Mouse (Mus musculus) small intestine, adult 2 months (tissue): Measurements from ENCODE around the gene B9d2. TPM values are rescaled to one million over a fixed set of nuclear protein-coding genes. Genes with fewer than 3 reads are reported as not detected.

Experiments used
- H3K27ac ChIP-seq: fragments of 200-500 bp; 2 replicates; pipeline ENCODE4 v1.5.1; 2012; ENCODE audit warnings: low read depth, low read length, control low read depth, inconsistent platforms; ENCODE audit not compliant: insufficient read depth
- H3K27me3 ChIP-seq: fragments of 200-500 bp; 2 replicates; pipeline ENCODE4 v1.6.1; 2012; ENCODE audit warnings: mild to moderate bottlenecking, moderate library complexity, low read length, inconsistent platforms; ENCODE audit not compliant: control insufficient read depth, insufficient read depth
- H3K36me3 ChIP-seq: fragments of 200-500 bp; 2 replicates; pipeline ENCODE4 v1.6.1; 2012; ENCODE audit warnings: mild to moderate bottlenecking, low read length, control low read depth, inconsistent platforms; ENCODE audit not compliant: control insufficient read depth, insufficient read depth
- H3K4me1 ChIP-seq: fragments of 200-500 bp; 2 replicates; pipeline ENCODE4 v1.6.1; 2012; ENCODE audit warnings: low read length, inconsistent platforms, mixed read lengths; ENCODE audit not compliant: control insufficient read depth, insufficient read depth, insufficient read length
- H3K4me3 ChIP-seq: fragments of 200-500 bp; 2 replicates; pipeline ENCODE4 v1.5.1; 2012; ENCODE audit warnings: low read depth, mild to moderate bottlenecking, control low read depth, inconsistent platforms, low read length, moderate library complexity
- CTCF ChIP-seq: fragments of 200-500 bp; IDR thresholded peaks from 2 replicates; pipeline ENCODE4 v1.5.1; 2012; ENCODE audit warnings: low read depth, mild to moderate bottlenecking, control low read depth, inconsistent platforms, low read length, moderate library complexity, mixed read lengths; ENCODE audit not compliant: insufficient replicate concordance, insufficient read length; ENCODE audit errors: extremely low read depth
- POLR2A ChIP-seq: fragments of 200-500 bp; IDR thresholded peaks from 2 replicates; pipeline ENCODE4 v1.6.1; 2012; ENCODE audit warnings: low read depth, mild to moderate bottlenecking, control low read depth, inconsistent platforms, low read length, moderate library complexity
- WGBS: fragments of 180-500 bp; shearing (Covaris S2); methylation state at CpG from one replicate; pipeline ENCODE4 v1.1.7; 2018; 5-methylcytosine and 5-hydroxymethylcytosine counted together
- polyA plus RNA-seq: library from polyadenylated mRNA; depleted of rRNA; stranded (reverse); fragments of >200 nt; gene quantifications from 2 replicates; pipeline ENCODE4 v1.2.3, GENCODE M21; 2012

Gene B9d2
- polyA plus RNA-seq, 1 experiment, result 33.2 TPM

GRCm38 (mm10) chr7:25658657-25659472 is 21.7 kb upstream of the B9d2 start, which contains the start of the genes Bckdha and Exosc5:
Gene Bckdha (minus strand): TSS chr7:25658981.
Gene Exosc5 (plus strand): TSS chr7:25659164.
- peaks cover 3% of the 10 kb centered on the region for H3K36me3 ChIP-seq
- H3K4me1 ChIP-seq, result peaks cover 7% of the 10 kb centered on the region; the same call in 1 of the 2 replicates
- H3K4me3 ChIP-seq, result peak within 1 kb of the TSS; percentile 84
- WGBS, result under 1% methylated on average over 49 of the region's 50 CpGs
- TF ChIP-seq CTCF (no peak), POLR2A (peak; percentile 31; the same call in 1 of the 2 replicates)
- H3K27ac ChIP-seq, result peak within 1 kb of the TSS; percentile 79
- no peaks in the 10 kb centered on the region for H3K27me3 ChIP-seq

- Histone ChIP-seq H3K36me3 (peaks cover 31% of the 10 kb centered on the region), H3K27me3 (no peaks in the 10 kb centered on the region), H3K4me3 (no peak overlapping the region), H3K4me1 (no peaks in the 10 kb centered on the region; the same call in 1 of the 2 replicates), H3K27ac (no peak overlapping the region)
- TF ChIP-seq CTCF (no peak), POLR2A (no peak)
- WGBS, result 94% methylated on average over 8 of the region's 8 CpGs
Measured at GRCm38 (mm10) chr7:25666381-25666780, 14.2 kb upstream of the B9d2 start.

- H3K36me3 ChIP-seq, result peaks cover 26% of the 10 kb centered on the region
- H3K27ac ChIP-seq, result no peak overlapping the region
- H3K4me1 ChIP-seq, result no peaks in the 10 kb centered on the region; the same call in 1 of the 2 replicates
- peaks cover 4% of the 10 kb centered on the region; the same call in 1 of the 2 replicates for H3K27me3 ChIP-seq
- WGBS, result 83% methylated on average over 10 of the region's 10 CpGs
- TF ChIP-seq CTCF (no peak), POLR2A (no peak)
- H3K4me3 ChIP-seq, result no peak overlapping the region
Measured at GRCm38 (mm10) chr7:25669158-25669557, 11.4 kb upstream of the B9d2 start.

GRCm38 (mm10) chr7:25669631-25670030 is 10.9 kb upstream of the B9d2 start:
- peaks cover 5% of the 10 kb centered on the region for H3K27me3 ChIP-seq
- no peak overlapping the region for H3K4me3 ChIP-seq
- H3K27ac ChIP-seq, result no peak overlapping the region
- H3K36me3 ChIP-seq, result peaks cover 22% of the 10 kb centered on the region; the same call in 1 of the 2 replicates
- TF ChIP-seq CTCF (no peak), POLR2A (no peak)
- 84% methylated on average over 9 of the region's 9 CpGs for WGBS
- no peaks in the 10 kb centered on the region; the same call in 1 of the 2 replicates for H3K4me1 ChIP-seq

- H3K4me3 ChIP-seq, result no peak overlapping the region
- H3K36me3 ChIP-seq, result peaks cover 20% of the 10 kb centered on the region; the same call in 1 of the 2 replicates
- WGBS, result 87% methylated on average over 4 of the region's 4 CpGs
- no peak overlapping the region for H3K27ac ChIP-seq
- TF ChIP-seq CTCF, result no peak
- no peak for TF ChIP-seq POLR2A
- peaks cover 4% of the 10 kb centered on the region for H3K4me1 ChIP-seq
- peaks cover 9% of the 10 kb centered on the region for H3K27me3 ChIP-seq
Measured at GRCm38 (mm10) chr7:25670096-25670495, 10.5 kb upstream of the B9d2 start.

GRCm38 (mm10) chr7:25671686-25672085 is 8.9 kb upstream of the B9d2 start:
- TF ChIP-seq CTCF (no peak), POLR2A (no peak)
- whole genome bisulfite sequencing, result 49% methylated on average over 2 of the region's 2 CpGs
- H3K4me3 ChIP-seq, result no peak overlapping the region
- peaks cover 9% of the 10 kb centered on the region; the same call in 1 of the 2 replicates for H3K36me3 ChIP-seq
- H3K27ac ChIP-seq, result no peak overlapping the region
- peaks cover 7% of the 10 kb centered on the region for H3K4me1 ChIP-seq
- H3K27me3 ChIP-seq, result peaks cover 15% of the 10 kb centered on the region

- WGBS, result 52% methylated on average over 4 of the region's 4 CpGs
- peaks cover 7% of the 10 kb centered on the region for H3K4me1 ChIP-seq
- H3K27ac ChIP-seq, result no peak overlapping the region
- peaks cover 9% of the 10 kb centered on the region; the same call in 1 of the 2 replicates for H3K36me3 ChIP-seq
- peaks cover 15% of the 10 kb centered on the region for H3K27me3 ChIP-seq
- no peak overlapping the region for H3K4me3 ChIP-seq
- TF ChIP-seq CTCF (peak; percentile 18; the same call in 1 of the 2 replicates), POLR2A (no peak)
Measured at GRCm38 (mm10) chr7:25672442-25672841, 8.1 kb upstream of the B9d2 start.
